Mouse (Mus musculus) heart, embryonic 15.5 days (tissue): ENCODE data around the gene Hist1h2bb. TPM values are rescaled to one million over a fixed set of nuclear protein-coding genes. Genes with fewer than 3 reads are reported as not detected.
"Not testable (repeated sequence)": the region's sequence is repeated elsewhere in the genome, so short reads cannot be mapped to it uniquely, and the experiment has no call there.

ENCODE experiments used
- ATAC-seq: fragments of 200-750 bp; cut with Nextera tagmentation; replicated peaks from 2 replicates; pipeline ENCODE4 v1.8.0; 2017; ENCODE audit warnings: low read depth, moderate TSS enrichment; ENCODE audit not compliant: insufficient number of reproducible peaks, insufficient read depth, low FRiP score
- H3K27ac ChIP-seq: fragments of 300-500 bp; sonication (generic); 2 replicates; pipeline ENCODE4 v1.5.1; 2015; ENCODE audit warnings: mild to moderate bottlenecking, inconsistent platforms
- H3K27me3 ChIP-seq: fragments of 300-500 bp; sonication (generic); 2 replicates; pipeline ENCODE4 v1.6.1; 2015; ENCODE audit warnings: inconsistent platforms
- H3K36me3 ChIP-seq: fragments of 300-500 bp; sonication (generic); 2 replicates; pipeline ENCODE4 v1.6.1; 2015; ENCODE audit warnings: mild to moderate bottlenecking, inconsistent platforms
- H3K4me1 ChIP-seq: fragments of 300-500 bp; sonication (generic); replicated peaks from 2 replicates; pipeline ENCODE4 v1.6.1; 2015; ENCODE audit warnings: inconsistent platforms
- H3K4me2 ChIP-seq: fragments of 300-500 bp; sonication (generic); 2 replicates; pipeline ENCODE4 v1.6.1; 2015; ENCODE audit warnings: inconsistent platforms, mild to moderate bottlenecking, moderate library complexity
- H3K4me3 ChIP-seq: fragments of 300-500 bp; sonication (generic); 2 replicates; pipeline ENCODE4 v1.5.1; 2015; ENCODE audit warnings: mild to moderate bottlenecking, inconsistent platforms
- H3K9ac ChIP-seq: fragments of 300-500 bp; sonication (generic); 2 replicates; pipeline ENCODE4 v1.6.1; 2015; ENCODE audit warnings: mild to moderate bottlenecking, inconsistent platforms
- H3K9me3 ChIP-seq: fragments of 300-500 bp; sonication (generic); replicated peaks from 2 replicates; pipeline ENCODE4 v1.6.1; 2016; ENCODE audit warnings: inconsistent platforms
- WGBS: fragments of 180-500 bp; shearing (Covaris S2); methylation state at CpG from one replicate; pipeline ENCODE4 v1.1.7; 2015; ENCODE audit warnings: mixed read lengths; 5-methylcytosine and 5-hydroxymethylcytosine counted together
- polyA plus RNA-seq: library from polyadenylated mRNA; unstranded; fragments of >200 nt; fragmentation: Nextera tagmentation; extraction: Ambion mirVana; gene quantifications from 2 replicates; pipeline ENCODE4 v1.2.1, GENCODE M21; 2015

Hist1h2bb gene
- polyA plus RNA-seq, 1 experiment from 2014 or later: 1.2 TPM

DNA sequence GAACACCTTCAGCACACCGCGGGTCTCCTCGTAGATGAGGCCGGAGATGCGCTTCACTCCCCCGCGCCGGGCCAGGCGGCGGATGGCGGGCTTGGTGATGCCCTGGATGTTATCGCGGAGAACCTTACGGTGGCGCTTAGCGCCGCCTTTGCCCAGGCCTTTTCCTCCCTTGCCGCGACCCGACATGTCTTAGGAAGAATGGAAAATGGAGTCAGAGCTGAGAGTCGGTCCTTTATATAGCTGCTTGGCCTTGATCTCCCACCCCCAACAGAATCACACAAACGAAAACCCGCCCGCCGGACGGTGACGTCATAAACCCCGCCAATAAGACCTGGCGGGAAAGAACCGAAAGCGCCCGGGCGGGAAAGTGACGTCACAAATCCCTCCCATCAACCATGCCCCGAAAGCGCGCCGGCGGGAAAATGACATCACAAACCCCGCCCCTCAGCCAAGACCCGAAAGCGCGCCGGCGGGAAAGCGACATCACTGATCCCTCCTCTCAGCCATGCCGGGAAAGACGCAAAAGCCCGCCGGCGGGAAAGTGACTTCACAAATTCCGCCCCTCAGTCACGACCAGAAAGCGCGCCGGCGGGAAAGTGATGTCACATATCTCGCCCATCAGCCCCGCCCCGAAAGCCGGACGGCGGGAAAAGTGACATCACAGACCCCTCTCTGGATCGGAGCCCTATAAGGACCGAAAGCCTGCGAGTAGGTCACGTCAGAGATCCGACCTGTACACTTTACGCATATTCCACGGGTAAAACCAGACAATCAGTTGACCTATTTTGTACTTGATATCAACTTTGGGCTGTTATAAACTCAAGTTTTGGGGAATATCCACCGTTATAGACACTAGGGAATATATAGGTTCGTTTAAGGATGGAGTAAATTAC is 14.7 kb downstream of the Hist1h2bb start, which contains the start of gene Hist1h4a:
TSS of gene Hist1h4a (minus strand) at position 259 of the 893 bp plus-strand sequence.
- Histone ChIP-seq H3K4me1 (peaks cover 34% of the 10 kb centered on the region), H3K27me3 (no peaks in the 10 kb centered on the region), H3K9me3 (no peaks in the 10 kb centered on the region), H3K4me3 (peak within 1 kb of the TSS; percentile 68), H3K36me3 (no peaks in the 10 kb centered on the region), H3K9ac (peak within 1 kb of the TSS; percentile 53), H3K27ac (peak within 1 kb of the TSS; percentile 95), H3K4me2 (peak within 1 kb of the TSS; percentile 92)
- peak; percentile 79 for ATAC-seq
- WGBS: under 1% methylated on average over 63 of the region's 72 CpGs

GRCm38 (mm10) chr13:23761871-23762821 is 15.6 kb downstream of the Hist1h2bb start, which contains the start of gene Hist1h3a:
Gene Hist1h3a (minus strand): TSS chr13:23762386.
- not testable (repeated sequence) for H3K36me3 ChIP-seq, H3K9me3 ChIP-seq, H3K27me3 ChIP-seq
- peak within 1 kb of the TSS; percentile 75 for H3K9ac ChIP-seq
- peaks cover 34% of the 10 kb centered on the region for H3K4me1 ChIP-seq
- H3K4me2 ChIP-seq: peak within 1 kb of the TSS; percentile 92
- under 1% methylated on average over 29 of the region's 52 CpGs for WGBS
- ATAC-seq: peak; percentile 51
- peak within 1 kb of the TSS; percentile 68 for H3K4me3 ChIP-seq
- peak within 1 kb of the TSS; percentile 95 for H3K27ac ChIP-seq

DNA sequence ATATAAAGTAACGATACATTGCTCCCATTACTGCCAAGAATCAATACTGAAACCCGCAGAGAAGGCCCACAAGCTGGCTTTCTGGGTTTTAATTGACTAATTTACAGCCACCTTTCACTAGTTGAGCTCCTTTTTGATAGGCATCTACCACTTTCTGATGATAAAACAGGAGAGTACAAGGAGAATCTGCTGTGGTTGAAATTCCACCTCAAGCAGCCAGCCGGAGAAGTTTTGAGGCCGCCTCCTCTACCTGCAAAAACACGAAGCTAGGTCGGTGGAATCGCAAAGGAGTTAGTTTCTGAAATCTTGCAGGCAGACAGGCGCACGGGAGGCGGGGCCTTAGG is 16.7 kb downstream of the Hist1h2bb start:
- Histone ChIP-seq H3K4me3 (peak overlapping the region; percentile 68), H3K9me3 (no peaks in the 10 kb centered on the region), H3K4me1 (peaks cover 29% of the 10 kb centered on the region), H3K9ac (peak overlapping the region; percentile 75), H3K27me3 (no peaks in the 10 kb centered on the region), H3K4me2 (peak overlapping the region; percentile 92), H3K27ac (peak overlapping the region; percentile 95), H3K36me3 (no peaks in the 10 kb centered on the region)
- WGBS: under 1% methylated on average over 10 of the region's 10 CpGs
- ATAC-seq: no peak

DNA sequence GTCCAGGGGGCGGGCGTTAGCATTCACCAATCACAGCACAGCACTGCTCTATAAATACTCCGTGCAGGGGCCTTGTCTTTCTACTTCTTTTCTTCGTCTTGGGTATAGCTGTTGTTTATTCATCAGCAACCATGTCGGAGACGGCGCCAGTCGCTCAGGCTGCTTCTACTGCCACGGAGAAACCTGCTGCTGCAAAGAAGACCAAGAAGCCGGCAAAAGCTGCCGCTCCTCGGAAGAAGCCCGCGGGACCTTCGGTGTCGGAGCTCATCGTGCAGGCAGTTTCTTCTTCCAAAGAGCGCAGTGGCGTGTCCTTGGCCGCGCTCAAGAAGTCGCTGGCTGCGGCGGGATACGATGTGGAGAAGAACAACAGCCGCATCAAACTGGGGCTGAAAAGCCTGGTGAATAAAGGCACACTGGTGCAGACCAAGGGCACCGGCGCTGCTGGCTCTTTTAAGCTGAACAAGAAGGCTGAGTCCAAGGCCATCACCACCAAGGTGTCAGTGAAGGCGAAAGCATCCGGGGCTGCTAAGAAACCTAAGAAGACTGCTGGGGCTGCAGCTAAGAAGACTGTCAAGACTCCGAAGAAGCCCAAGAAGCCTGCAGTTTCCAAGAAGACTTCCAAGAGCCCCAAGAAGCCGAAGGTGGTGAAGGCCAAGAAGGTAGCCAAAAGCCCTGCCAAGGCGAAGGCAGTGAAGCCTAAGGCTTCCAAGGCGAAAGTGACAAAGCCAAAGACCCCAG is 17.2 kb downstream of the Hist1h2bb start, which contains the start of gene Hist1h1a:
TSS of gene Hist1h1a (plus strand) at position 81 of the 738 bp plus-strand sequence.
- H3K4me1 ChIP-seq: peaks cover 29% of the 10 kb centered on the region
- H3K9ac ChIP-seq: peak within 1 kb of the TSS; percentile 75
- H3K4me2 ChIP-seq: peak within 1 kb of the TSS; percentile 92
- H3K4me3 ChIP-seq: peak within 1 kb of the TSS; percentile 68
- WGBS: 4% methylated on average over 34 of the region's 34 CpGs
- ATAC-seq: peak; percentile 67
- H3K9me3 ChIP-seq: no peaks in the 10 kb centered on the region
- no peaks in the 10 kb centered on the region for H3K36me3 ChIP-seq
- no peaks in the 10 kb centered on the region for H3K27me3 ChIP-seq
- H3K27ac ChIP-seq: peak within 1 kb of the TSS; percentile 95

DNA sequence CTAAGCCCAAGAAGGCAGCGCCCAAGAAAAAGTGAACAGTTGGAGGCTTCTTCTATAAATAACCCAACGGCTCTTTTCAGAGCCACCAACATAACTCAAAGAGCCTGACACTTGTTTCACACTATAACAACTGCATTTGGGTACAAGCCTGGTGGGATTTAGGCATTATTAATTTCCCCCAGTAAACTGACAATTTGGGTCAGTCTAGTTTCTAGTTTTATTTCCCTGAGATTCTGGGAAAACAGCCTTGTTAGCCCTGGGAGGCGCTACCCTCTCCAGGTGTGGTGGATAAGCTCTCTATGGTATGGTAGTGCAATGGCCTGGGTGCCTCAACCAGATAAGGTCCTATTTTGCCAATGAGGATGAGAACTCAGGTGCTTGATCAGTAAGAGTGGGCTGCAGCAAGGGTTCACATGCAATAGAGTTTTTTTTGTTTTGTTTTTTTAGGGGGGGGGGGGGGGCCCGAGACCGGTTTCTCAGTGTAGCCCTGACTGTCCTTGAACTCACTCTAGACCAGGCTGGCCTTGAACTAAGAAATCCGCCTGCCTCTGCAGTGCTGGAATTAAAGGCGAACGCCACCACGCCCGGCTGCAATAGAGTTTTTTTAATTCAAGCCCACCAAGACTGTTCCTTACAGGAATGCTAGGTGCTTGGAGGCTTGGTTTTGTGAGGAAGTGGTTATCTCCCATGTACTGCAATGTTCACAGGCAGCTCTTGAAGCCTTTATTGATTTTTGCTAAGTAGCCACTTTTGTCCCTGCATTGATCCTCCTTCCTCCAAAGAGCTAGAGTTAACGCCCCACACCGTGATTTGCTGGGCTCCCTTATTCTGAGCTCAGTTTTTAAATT is 18.0 kb downstream of the Hist1h2bb start:
- 43% methylated on average over 12 of the region's 12 CpGs for WGBS
- H3K4me1 ChIP-seq: peaks cover 31% of the 10 kb centered on the region

DNA sequence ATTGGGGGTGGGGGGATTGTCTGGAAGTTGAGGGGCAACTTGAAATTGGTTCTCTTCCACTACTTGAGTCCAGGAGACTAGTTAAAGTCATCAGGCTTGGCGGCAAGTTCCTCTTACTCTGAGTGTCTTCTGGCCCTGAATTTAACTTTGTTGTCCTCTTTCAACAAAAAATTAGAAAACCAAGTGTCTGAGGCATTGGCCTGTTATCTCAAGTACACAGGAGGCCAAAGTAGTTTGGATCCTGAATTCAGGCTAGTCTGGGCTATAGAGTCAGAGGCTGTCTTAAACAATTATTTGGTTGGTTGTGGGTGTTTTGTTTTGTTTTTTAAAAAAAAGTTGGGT is 18.6 kb downstream of the Hist1h2bb start:
- H3K4me2 ChIP-seq: no peak overlapping the region
- no peaks in the 10 kb centered on the region for H3K36me3 ChIP-seq
- H3K9ac ChIP-seq: no peak overlapping the region
- no peak overlapping the region for H3K27ac ChIP-seq
- no peaks in the 10 kb centered on the region for H3K9me3 ChIP-seq
- peaks cover 27% of the 10 kb centered on the region for H3K4me1 ChIP-seq
- 81% methylated on average over 1 of the region's 1 CpGs for WGBS
- H3K4me3 ChIP-seq: no peak overlapping the region
- H3K27me3 ChIP-seq: no peaks in the 10 kb centered on the region
- no peak for ATAC-seq

More for the DNA sequence above, 18.0 kb downstream of the Hist1h2bb start:
- Histone ChIP-seq H3K9me3 (no peaks in the 10 kb centered on the region), H3K36me3 (no peaks in the 10 kb centered on the region), H3K4me3 (peak overlapping the region; percentile 68), H3K27ac (peak overlapping the region; percentile 95), H3K4me2 (peak overlapping the region; percentile 92), H3K9ac (peak overlapping the region; percentile 75), H3K27me3 (no peaks in the 10 kb centered on the region)
- no peak for ATAC-seq

DNA sequence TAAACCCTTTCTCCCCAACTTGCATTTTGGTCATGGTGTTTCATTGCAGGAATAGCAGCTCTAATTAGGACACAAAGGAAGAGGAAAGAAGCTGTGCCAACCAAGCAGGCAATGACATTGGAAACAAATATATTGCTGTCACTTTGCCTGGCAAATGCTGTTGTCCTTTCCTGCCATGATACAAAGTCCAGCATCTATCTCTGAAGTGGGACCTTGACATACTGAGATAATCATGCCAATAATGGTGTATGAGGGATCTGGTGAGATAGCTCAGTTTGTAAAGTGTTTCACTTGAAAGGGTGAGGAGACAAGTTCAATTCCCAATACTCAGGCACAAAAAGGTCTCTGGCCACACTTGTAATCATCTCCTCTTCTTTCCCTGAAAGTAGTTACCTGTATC is 20.2 kb downstream of the Hist1h2bb start:
- no peak overlapping the region for H3K9ac ChIP-seq
- H3K4me1 ChIP-seq: peaks cover 19% of the 10 kb centered on the region
- no peak for ATAC-seq
- no peak overlapping the region for H3K4me2 ChIP-seq
- H3K27me3 ChIP-seq: no peaks in the 10 kb centered on the region
- no peak overlapping the region for H3K4me3 ChIP-seq
- no peaks in the 10 kb centered on the region for H3K36me3 ChIP-seq
- H3K27ac ChIP-seq: no peak overlapping the region
- H3K9me3 ChIP-seq: no peaks in the 10 kb centered on the region

GRCm38 (mm10) chr13:23768834-23769397 is 22.4 kb downstream of the Hist1h2bb start:
- no peak overlapping the region for H3K9ac ChIP-seq
- H3K4me3 ChIP-seq: no peak overlapping the region
- no peak for ATAC-seq
- peaks cover 14% of the 10 kb centered on the region for H3K4me1 ChIP-seq
- H3K27ac ChIP-seq: no peak overlapping the region
- H3K27me3 ChIP-seq: no peaks in the 10 kb centered on the region
- H3K4me2 ChIP-seq: no peak overlapping the region
- H3K36me3 ChIP-seq: no peaks in the 10 kb centered on the region
- H3K9me3 ChIP-seq: no peaks in the 10 kb centered on the region
- 39% methylated on average over 5 of the region's 5 CpGs for WGBS

- not testable (repeated sequence) for H3K36me3 ChIP-seq, H3K4me3 ChIP-seq, ATAC-seq, H3K27me3 ChIP-seq, H3K4me2 ChIP-seq, H3K9ac ChIP-seq, H3K4me1 ChIP-seq, H3K9me3 ChIP-seq, H3K27ac ChIP-seq
- 87% methylated on average over 2 of the region's 2 CpGs for WGBS
Observed at GRCm38 (mm10) chr13:23769613-23770012, 23.1 kb downstream of the Hist1h2bb start, which contains the start of gene Trim38. Gene Trim38 (plus strand): TSS chr13:23769913.
